Mouse (Mus musculus) gastrocnemius, adult 2 months (tissue): ENCODE measurements at regions not wholly inside any gene's neighbourhood (a gene's known extent, or its start where the extent isn't known, plus 50 kb on each side); places are given as distances from the start of the nearest gene placed in this dataset.
A peak's percentile ranks its signal among the peaks of the same experiment; 100 is the strongest.

Experiments used
- DNase-seq: peaks from one replicate; pipeline ENCODE4 v3.0.0; 2022
- H3K27ac ChIP-seq: fragments of 200-600 bp; 2 replicates; pipeline ENCODE4 v1.8.1; 2022; ENCODE audit warnings: mild to moderate bottlenecking
- H3K4me3 ChIP-seq: fragments of 200-600 bp; 2 replicates; pipeline ENCODE4 v1.8.1; 2022; ENCODE audit warnings: mild to moderate bottlenecking, moderate library complexity
- CTCF ChIP-seq: fragments of 200-600 bp; IDR thresholded peaks from 2 replicates; pipeline ENCODE4 v1.8.1; 2022; ENCODE audit warnings: antibody characterized with exemption, mild to moderate bottlenecking, moderate library complexity
- intact Hi-C: fragments of 180-260 bp; cut with DNase I; formaldehyde crosslinking; loops from one replicate; pipeline ENCODE4 v1.15.1; 2025

DNA sequence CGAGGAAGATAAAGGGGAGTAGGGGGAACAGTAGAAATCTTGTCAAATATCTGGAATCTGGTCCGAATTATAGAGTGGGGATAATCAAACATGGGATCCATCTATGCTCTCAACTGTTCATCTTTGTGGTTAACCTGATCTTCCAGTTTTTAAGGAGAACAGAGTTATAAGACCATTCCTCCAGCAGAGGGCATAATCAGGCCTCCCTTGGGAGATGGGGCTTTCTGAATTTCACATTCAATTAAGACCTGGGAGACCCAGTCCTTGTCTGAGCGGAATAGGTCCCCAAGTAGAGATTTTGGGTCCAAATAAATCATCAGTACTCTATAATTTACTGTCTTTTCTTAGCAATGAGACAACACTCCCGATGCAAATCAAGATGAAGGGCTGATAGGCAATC lies 182.8 kb downstream of the Plekhb2 start:
- intact Hi-C loops = no loop called here
- DNase-seq = no peak
- Histone ChIP-seq H3K4me3 (no peak overlapping the region), H3K27ac (no peak overlapping the region)
- TF ChIP-seq CTCF = peak; percentile 14; the same call in 1 of the 2 replicates

- intact Hi-C loops = no loop called here
- no peak for DNase-seq
- no peak overlapping the region for H3K27ac ChIP-seq
- H3K4me3 ChIP-seq = no peak overlapping the region
- TF ChIP-seq CTCF = no peak
Measured at GRCm38 (mm10) chr1:35072811-35073210, 223.0 kb downstream of the Plekhb2 start.

- no peak overlapping the region for H3K4me3 ChIP-seq
- intact Hi-C loops = no loop called here
- TF ChIP-seq CTCF = no peak
Measured at GRCm38 (mm10) chr1:35094873-35095272, 245.1 kb downstream of the Plekhb2 start.

DNA sequence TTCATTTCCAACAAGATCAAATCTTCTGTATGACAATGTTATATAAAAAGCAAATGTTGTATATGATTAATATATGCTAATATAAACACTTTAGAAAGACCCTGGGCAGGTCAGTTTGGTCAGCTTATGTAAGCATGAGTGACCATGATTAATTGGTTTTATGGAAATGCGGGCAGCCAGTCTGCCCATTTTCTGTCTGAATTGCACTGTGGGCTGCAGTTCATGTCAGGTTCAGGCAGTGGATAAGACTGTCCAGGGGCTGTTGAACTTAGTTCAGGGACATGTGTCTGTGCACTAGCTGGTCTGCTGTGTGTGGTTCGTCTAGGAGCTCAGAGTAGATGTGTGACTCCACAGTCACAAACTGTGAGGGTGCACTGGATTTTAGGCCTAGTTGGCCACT lies 246.0 kb downstream of the Plekhb2 start:
- intact Hi-C loops = no loop called here
- DNase-seq = no peak
- H3K27ac ChIP-seq = no peak overlapping the region
- H3K4me3 ChIP-seq = no peak overlapping the region
- no peak for TF ChIP-seq CTCF

More at GRCm38 (mm10) chr1:35094873-35095272, 245.1 kb downstream of the Plekhb2 start:
- no peak for DNase-seq
- H3K27ac ChIP-seq = no peak overlapping the region

DNA sequence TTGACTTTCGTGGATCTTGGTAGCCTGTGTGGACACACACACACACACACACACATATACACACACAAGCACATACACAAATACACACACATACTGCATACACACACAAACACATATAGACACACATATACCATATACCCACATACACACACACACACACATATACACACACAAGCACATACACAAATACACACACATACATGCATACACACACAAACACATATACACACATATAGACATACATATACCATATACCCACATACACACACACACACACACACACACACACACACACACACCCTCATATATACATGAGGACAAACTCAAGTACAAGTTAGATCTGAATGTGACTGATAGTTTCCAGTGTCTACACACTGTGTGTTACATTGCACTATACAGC lies 256.9 kb downstream of the Plekhb2 start:
- TF ChIP-seq CTCF = no peak
- no peak overlapping the region for H3K4me3 ChIP-seq
- H3K27ac ChIP-seq = no peak overlapping the region
- no peak for DNase-seq
- intact Hi-C loops = no loop called here

DNA sequence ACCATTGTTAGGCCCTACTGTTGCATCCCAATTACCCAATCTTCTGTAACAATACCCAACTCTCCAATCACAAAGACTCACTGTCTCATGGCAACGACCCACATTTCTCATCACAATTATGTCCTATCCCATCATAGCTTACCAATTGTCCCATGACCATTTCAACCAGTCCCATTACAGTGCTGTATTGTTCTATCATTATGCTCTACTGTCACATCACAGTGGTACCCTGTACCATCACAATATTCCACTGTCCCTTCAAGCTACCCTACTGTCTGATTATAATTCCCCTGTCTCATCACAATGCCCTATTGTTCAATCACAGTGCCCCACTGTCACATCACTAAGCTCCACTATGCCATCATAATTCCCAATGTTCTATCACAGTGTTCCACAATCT lies 260.0 kb downstream of the Plekhb2 start:
- Histone ChIP-seq H3K4me3 (no peak overlapping the region), H3K27ac (no peak overlapping the region)
- no peak for TF ChIP-seq CTCF
- intact Hi-C loops = no loop called here
- no peak for DNase-seq

DNA sequence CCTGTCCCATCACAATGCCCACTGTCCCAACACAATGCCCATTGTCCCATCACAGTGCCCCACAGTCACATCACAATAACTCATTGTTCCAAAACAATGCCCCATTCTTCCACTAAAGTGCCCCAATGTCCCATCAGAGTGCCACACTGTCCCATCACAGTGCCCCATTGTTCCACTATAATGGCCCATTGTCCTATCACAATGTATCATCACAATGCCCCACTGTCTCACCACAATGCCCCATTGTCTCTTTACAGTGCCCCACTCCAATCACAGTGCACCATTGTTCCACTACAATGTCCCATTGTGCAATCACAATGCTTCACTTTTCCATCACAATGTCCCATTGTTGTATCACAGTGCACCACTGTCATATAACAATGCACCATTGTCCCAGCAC lies 265.7 kb downstream of the Plekhb2 start:
- Histone ChIP-seq H3K27ac (no peak overlapping the region), H3K4me3 (no peak overlapping the region)
- DNase-seq = no peak
- intact Hi-C loops = no loop called here
- TF ChIP-seq CTCF = no peak

DNA sequence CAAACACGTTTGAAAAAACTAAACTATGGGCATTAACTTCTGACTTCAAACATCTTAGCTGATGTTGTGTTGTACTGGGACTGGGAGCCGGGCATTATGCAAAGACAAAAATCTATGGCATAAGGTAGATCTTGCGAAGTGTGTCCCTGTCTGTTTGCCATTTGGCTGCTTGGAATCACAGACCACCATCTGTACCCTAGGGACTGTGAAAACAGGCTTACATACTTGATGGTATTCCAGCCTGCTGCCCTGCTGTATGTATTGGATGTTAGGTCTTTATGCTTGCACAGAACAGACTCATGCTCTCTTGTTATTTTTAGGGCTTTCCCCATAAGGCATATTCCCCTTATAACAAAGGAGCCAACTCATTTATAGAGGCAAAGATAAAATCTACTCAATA lies 288.1 kb downstream of the Plekhb2 start:
- Histone ChIP-seq H3K4me3 (no peak overlapping the region), H3K27ac (no peak overlapping the region)
- DNase-seq = no peak
- TF ChIP-seq CTCF = no peak
- intact Hi-C loops = no loop called here

DNA sequence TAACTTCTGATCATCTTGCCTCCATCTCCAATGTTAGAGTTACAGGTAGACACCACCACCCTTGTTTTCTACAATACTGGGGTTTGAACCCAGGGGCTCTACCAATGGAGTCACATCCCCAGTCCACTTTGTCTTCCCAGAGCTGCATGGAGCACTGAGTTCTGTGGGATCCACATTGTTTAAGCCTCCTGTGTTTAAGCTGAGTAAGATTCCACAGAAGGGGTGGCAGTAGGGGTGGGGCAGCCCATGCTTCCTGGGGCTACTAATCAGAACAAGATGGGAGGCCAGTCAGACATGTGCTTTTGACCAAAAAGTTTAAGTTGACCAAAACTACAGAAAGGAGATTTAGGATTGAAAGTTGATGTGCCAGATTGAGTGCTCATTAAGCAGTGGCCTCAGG lies 299.3 kb downstream of the Plekhb2 start:
- DNase-seq = no peak
- TF ChIP-seq CTCF = no peak
- no peak overlapping the region for H3K27ac ChIP-seq
- H3K4me3 ChIP-seq = no peak overlapping the region
- intact Hi-C loops = no loop called here

DNA sequence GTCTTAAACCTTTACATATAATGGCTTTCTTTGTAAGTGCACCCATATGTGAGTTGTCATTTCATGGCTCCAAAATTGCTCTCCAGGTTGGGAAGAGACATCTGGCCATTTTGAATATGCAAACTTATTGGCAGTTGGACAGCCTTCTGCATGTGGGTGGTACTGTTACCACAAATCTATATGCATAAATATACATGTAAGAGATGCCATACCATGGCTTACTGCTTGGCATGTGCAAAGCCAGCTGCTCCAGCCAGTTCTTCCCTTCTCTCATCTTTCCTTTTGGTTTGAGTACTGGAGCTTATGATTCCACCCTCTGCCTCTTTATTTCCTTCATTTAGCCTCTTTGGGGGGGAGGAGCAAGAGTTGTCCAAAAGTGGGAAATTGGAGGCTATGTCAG lies 312.7 kb downstream of the Plekhb2 start:
- Histone ChIP-seq H3K4me3 (no peak overlapping the region), H3K27ac (no peak overlapping the region)
- intact Hi-C loops = no loop called here
- no peak for DNase-seq
- no peak for TF ChIP-seq CTCF

DNA sequence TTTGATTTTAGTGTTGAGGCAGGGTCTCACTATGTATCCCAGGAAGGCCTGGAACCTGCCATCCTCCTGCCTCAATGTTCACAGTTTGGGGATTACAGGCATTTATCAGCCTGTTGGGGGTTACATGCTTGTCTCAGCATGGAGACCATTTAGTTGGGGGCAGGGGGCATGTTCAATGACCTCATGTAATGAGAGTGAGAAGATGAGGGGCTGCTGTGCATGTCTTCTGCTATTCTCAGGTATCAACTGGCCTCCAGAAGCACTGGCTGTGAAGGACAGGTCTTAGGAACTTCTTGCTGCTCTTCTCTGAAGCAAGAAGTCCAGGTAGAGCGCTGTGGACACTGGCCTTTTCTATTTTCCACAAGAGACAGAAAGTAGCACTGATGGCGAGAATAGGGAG lies 350.9 kb downstream of the Plekhb2 start:
- Histone ChIP-seq H3K4me3 (no peak overlapping the region), H3K27ac (no peak overlapping the region)
- TF ChIP-seq CTCF = no peak
- intact Hi-C loops = no loop called here
- DNase-seq = no peak

DNA sequence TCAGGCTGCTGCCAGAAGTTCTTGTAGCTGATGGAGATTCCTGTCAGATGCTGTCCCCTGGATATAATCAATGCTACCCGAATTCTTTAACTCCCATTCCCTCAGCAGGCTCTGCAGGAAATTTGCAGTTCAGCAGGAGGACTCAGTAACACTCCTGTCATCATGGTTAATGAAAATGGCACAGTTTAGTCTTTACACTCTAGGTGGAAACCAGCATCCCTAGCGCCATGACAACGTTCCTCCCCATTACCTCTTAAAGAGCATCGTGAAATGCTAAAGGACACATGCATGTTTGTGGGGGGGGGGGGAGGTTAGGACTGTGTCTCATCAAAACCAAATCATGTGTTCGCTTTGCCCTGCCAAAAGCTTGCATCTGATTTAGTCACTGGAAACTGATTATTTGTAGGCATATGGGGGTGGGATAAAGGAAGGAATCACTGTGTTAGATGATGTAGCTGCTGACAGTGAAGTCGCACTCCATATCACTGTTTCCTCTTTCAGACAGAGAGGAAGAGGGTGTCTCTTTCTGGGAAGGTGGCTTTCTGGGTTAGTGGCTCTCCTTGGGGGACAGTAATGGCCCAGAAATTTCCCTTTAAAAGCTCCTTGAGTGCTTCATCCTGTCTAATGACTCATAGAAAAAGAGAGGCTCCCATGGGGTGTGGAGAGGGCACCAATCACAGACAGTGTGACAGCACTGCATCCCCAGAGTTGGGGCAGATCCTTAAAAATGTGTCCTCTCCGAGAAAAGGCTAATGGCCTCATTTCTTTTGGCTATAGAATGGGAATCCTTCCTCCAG lies 351.5 kb downstream of the Plekhb2 start:
- DNase-seq = no peak
- intact Hi-C loops = no loop called here
- Histone ChIP-seq H3K4me3 (no peak overlapping the region), H3K27ac (no peak overlapping the region)
- no peak for TF ChIP-seq CTCF

DNA sequence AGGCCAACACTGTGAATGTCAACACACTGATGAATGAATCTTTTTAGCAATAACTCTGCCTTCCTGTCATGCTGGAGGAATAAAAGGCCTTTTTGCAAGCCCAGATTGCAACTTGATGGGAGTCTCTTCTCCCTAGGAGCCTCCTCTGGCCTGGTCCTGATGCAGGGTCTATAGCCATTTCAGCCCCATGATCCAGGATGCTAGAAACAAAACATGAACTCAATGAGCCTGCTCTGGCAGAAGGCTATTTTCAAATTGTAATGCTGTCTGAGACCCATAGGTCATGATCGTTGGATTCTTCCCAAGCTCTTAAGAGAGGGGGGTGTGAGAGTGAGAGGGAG lies 352.1 kb downstream of the Plekhb2 start:
- no peak for DNase-seq
- intact Hi-C loops = no loop called here
- no peak overlapping the region for H3K27ac ChIP-seq
- TF ChIP-seq CTCF = no peak
- H3K4me3 ChIP-seq = no peak overlapping the region

DNA sequence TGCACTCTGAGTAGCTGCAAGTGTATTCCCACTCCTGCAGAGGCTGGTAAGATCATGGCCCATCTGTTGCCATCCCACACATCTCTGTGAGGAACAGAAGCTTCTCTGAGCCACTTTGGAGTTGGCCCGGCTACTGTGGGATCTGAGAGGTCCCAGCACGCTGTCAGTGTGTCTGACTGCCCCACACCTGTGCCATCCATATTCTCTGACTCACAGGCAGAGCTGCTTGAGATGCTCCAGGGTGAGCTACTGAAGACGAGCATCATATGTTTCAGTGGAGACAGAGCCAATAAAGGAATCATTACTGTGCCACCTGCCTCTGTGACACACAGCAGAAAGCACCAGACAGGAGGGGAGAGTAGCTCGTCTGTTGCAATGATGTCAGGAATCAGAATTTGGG lies 352.8 kb downstream of the Plekhb2 start:
- intact Hi-C loops = no loop called here
- Histone ChIP-seq H3K4me3 (no peak overlapping the region), H3K27ac (no peak overlapping the region)
- no peak for DNase-seq
- TF ChIP-seq CTCF = no peak
